Mouse (Mus musculus): ENCODE results near the gene Usp7. TPM values are rescaled to one million over a fixed set of nuclear protein-coding genes. Genes with fewer than 3 reads are reported as not detected.

The Usp7 gene
- polyA plus RNA-seq, 1 experiment from 2014 or later, result 26.5 TPM

Other genes starting within 250 kb of the Usp7 start
- gene Pmm2, start 154.6 kb downstream of the Usp7 start, polyA plus RNA-seq (2015; fragmentation: Nextera tagmentation; extraction: Ambion mirVana), result 37.0 and 38.5 TPM in 2 replicates
- 11.2 and 11.8 TPM in 2 replicates for gene Tmem186, start 154.6 kb downstream of the Usp7 start, polyA plus RNA-seq (2015; fragmentation: Nextera tagmentation; extraction: Ambion mirVana)
- 62.4 and 67.1 TPM in 2 replicates for gene Carhsp1, start 120.2 kb downstream of the Usp7 start, polyA plus RNA-seq (2015; fragmentation: Nextera tagmentation; extraction: Ambion mirVana)
- not detected in 2 replicates for gene Gm5767, start 111.5 kb downstream of the Usp7 start, polyA plus RNA-seq (2015; fragmentation: Nextera tagmentation; extraction: Ambion mirVana)
- 14.0 and 14.6 TPM in 2 replicates for gene 1810013L24Rik, start 37.8 kb upstream of the Usp7 start, polyA plus RNA-seq (2015; fragmentation: Nextera tagmentation; extraction: Ambion mirVana)

Measured in liver, embryonic 13.5 days (tissue).